Mouse (Mus musculus) retina, adult 2 months (tissue): ENCODE measurements around the gene Nr2f2.

Experiments used
- DNase-seq: peaks from one replicate; pipeline ENCODE4 v3.0.0-alpha.2; 2012; ENCODE audit warnings: low read depth, low spot score

Gene Nr2f2

GRCm38 (mm10) chr7:70365401-70365811, 1.1 kb downstream of the Nr2f2 start:
- no peak for DNase-seq

GRCm38 (mm10) chr7:70364798-70365197, 1.7 kb downstream of the Nr2f2 start:
- DNase-seq: no peak

GRCm38 (mm10) chr7:70363351-70363750, 3.2 kb downstream of the Nr2f2 start:
- DNase-seq: no peak

- DNase-seq: no peak
Observed at GRCm38 (mm10) chr7:70362526-70363170, 3.9 kb downstream of the Nr2f2 start.

- peak; percentile 83 for DNase-seq
Observed at GRCm38 (mm10) chr7:70361383-70362364, 4.9 kb downstream of the Nr2f2 start.

- no peak for DNase-seq
Observed at GRCm38 (mm10) chr7:70360611-70361382, 5.7 kb downstream of the Nr2f2 start.

- no peak for DNase-seq
Observed at GRCm38 (mm10) chr7:70359791-70360581, 6.5 kb downstream of the Nr2f2 start.

GRCm38 (mm10) chr7:70358848-70359591, 7.5 kb downstream of the Nr2f2 start:
- DNase-seq: no peak

GRCm38 (mm10) chr7:70358020-70358847, 8.3 kb downstream of the Nr2f2 start:
- DNase-seq: no peak

- no peak for DNase-seq
Observed at GRCm38 (mm10) chr7:70357516-70358019, 9.0 kb downstream of the Nr2f2 start.

GRCm38 (mm10) chr7:70356691-70357515, 9.6 kb downstream of the Nr2f2 start:
- no peak for DNase-seq

GRCm38 (mm10) chr7:70355691-70356568, 10.6 kb downstream of the Nr2f2 start:
- no peak for DNase-seq

- no peak for DNase-seq
Observed at GRCm38 (mm10) chr7:70355357-70355620, 11.2 kb downstream of the Nr2f2 start.

- DNase-seq: no peak
Observed at GRCm38 (mm10) chr7:70354606-70355356, 11.8 kb downstream of the Nr2f2 start.

GRCm38 (mm10) chr7:70353151-70353550, 13.4 kb downstream of the Nr2f2 start:
- DNase-seq: no peak

- DNase-seq: no peak
Observed at GRCm38 (mm10) chr7:70352617-70353016, 13.9 kb downstream of the Nr2f2 start.

GRCm38 (mm10) chr7:70351981-70352560, 14.5 kb downstream of the Nr2f2 start:
- no peak for DNase-seq
